Mouse (Mus musculus): Measurements from ENCODE around the gene Ikzf1.

Ikzf1 gene

GRCm38 (mm10) chr11:11811906-11812480 lies 127.2 kb downstream of the Ikzf1 start:
- peak; percentile 31 for DNase-seq

DNA sequence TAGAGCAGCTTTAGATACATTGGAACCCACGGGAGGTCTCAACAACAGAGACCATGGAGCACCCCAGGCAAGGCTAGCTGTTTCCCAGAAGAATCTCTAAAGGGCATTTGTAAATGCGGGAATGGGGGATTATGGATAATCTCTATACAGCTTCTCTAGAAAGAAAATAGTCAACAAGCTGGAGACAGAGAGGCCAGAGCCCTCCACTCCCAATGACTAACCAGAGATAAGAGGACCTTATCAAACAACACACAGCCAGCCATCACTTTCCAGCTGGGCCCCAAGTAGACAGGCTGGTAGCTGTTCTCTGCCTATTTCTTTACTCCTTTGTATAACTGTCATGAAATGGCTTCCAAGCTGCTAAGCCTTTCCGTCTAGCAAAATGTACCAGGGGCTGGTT lies 130.9 kb downstream of the Ikzf1 start:
- no peak for DNase-seq

DNA sequence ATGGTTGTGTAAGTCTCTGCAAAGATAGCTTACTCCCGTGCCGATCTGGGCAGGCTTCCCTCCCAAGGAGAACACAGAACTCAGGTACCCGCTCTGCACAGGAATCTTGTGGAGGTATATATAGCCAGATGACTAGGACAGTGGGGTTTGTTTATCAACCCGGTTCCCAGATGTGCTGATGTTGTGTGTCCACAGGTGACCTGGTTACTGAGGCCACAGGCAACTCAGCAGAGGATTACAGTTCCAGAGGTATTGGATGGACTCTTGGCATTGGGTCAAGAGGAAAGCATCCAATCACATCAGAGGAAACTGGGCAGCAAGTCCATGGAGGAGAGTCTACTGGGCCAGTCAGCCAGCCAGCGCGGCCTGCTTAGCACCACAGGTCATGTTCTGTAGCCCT lies 134.0 kb downstream of the Ikzf1 start:
- DNase-seq: no peak

DNA sequence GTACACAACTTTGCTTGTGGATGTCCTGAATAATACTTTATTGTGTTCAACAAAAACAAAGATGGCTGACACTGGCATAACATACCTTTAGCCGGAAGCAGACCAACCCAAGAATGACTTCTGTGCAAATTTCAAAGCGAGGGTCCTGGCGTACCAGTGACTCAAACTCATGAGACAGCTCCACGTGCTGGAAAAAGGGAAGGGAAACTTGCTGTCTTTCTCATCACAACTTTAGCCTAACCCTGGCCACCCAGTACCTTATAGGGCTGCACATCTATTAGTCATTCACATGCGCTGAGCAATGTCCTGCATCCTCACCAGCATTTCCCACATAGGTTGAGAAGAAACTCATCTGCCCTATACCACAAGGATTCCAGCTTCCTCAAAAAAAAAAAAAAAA lies 134.4 kb downstream of the Ikzf1 start:
- no peak for DNase-seq

DNA sequence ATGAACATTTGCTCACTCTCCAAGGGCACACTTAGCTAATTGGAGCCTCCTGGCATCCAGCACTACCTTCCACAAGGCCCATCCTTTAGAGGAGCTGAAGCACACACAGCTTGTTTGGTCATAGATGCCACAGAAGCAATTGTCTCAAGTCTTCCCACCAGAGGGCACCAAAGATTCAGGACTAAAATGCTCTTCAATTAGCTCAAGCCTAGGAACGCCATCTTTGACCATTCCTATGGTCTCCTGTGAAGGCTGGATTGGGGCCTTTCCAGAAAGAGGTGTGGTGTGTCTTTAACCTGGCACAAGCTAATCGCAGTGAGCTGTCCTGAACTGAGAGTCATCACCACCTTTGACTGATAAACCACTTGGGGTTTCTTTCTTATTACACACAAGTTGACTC lies 135.4 kb downstream of the Ikzf1 start:
- peak; percentile 41 for DNase-seq

DNA sequence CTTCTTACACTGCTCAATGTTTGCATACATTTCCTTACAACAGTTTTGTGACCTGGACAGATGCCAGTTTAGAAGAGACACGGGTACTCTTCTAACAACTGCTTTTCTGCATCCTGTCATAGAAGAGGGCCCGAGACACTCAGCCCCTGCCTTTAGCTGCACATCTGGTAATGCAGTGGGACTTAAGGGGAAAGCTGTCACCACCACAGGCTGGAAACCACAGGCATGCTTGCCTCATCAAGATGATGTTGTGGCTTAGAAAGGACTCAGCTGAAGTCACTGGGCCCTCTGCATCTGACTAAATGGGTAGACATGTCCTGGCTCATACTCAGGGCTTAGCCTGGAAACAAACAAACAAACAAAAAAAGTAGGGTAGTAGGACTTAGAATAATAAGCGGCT lies 135.9 kb downstream of the Ikzf1 start:
- DNase-seq: no peak

GRCm38 (mm10) chr11:11821387-11821975 lies 136.7 kb downstream of the Ikzf1 start:
- no peak for DNase-seq

Data from cerebellum, adult 11-12 months (tissue).